Mouse (Mus musculus): ENCODE measurements around the gene Ksr1. TPM values are rescaled to one million over a fixed set of nuclear protein-coding genes. Genes with fewer than 3 reads are reported as not detected.
"Not testable (repeated sequence)": the region's sequence is repeated elsewhere in the genome, so short reads cannot be mapped to it uniquely, and the experiment has no call there.

Ksr1 gene
- total RNA-seq, 2 experiments from 2014 or later, result 103 to 116 TPM

DNA sequence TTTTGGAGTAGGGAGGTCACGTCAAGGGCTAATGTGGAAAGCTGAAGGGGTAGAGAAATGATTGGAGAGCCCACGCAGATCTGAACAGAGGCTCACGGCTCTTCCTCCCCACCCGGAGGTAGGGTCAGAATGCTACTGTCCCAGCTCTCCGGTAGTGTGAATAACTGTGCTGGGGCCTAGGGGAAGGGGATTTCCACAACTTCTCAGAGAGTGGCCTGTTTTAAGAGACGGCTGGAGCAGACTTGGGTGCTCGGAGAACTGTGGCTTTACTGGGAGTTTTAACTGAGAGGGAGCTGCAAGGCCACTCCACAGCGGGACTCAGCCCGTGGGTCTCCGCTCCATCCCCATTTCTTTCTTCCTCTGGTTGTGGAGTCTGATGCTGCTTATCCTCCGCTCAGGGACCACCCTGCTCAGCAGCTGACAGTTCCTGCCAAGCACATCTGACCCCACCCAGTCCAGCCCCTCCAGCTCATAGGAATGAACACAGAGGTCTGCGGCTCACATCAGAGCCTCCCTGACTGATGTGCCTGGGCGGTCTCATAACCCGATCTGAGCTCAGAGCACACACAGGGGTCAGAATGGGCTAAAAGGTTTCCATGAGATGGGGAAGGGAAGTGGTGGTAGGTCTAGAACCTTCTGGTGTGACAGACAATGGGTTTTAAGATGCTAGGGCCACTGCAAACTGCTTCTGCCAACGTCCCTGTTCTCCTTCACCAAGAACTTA lies 131.4 kb downstream of the Ksr1 start:
- DNase-seq (ENCODE audit: low spot score), result no peak

DNA sequence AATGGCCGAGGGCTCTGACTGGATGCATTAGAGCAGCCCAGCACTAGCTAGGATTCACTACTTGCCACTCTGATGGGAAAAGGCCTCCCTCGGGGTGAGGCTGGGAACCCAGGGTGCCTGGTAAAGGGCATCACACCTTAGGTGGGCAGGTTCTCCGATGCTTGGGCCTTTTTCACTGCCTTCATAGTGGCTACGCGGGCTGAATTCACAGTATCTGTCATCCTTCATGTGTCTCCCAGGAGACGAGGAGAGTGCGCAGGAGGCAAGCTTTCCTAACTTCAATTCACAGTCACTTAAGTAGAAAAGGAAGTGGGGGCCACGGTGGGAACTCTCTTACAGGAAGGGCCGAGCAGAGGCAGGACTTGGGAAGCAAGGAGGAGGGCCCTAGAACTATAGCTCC lies 132.4 kb downstream of the Ksr1 start:
- no peak for DNase-seq (ENCODE audit: low spot score)

DNA sequence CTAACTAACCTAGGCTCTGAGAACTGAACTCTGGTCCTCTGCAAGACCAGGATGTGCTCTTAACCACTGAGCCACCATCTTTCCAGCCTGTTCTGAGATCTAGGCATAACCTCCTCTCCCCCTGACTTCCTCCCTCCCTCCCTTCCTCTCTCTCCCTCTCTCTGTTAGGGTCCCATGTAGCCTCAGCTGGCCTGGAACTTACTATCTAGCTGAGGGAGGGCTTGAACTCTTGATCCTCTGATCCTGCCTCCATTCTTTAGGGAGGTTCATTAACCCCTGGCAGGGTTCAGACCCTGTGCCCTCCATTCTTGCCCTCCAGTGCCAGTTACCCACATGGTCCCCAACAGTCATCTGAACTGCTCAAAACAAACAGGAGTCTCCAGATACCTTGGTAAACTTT lies 133.2 kb downstream of the Ksr1 start:
- DNase-seq (ENCODE audit: low spot score), result no peak

DNA sequence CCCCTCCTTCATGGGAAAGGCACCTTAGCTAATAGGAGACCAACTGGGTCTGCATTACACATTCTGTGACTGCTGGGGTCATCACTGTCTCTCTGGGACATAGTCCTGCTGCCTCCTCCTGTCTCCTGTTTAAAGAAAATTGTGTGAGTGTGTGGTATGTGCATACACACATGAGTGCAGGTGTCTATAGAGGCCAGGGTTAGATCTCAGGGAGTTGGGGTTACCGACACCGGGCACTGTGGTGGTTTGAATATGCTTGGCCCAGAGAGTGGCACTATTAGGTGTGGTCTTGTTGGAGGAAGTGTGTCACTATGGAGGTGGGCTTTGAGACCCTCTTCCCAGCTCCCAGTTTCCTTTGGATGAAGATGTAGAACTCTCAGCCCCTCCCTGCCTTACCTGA lies 133.7 kb downstream of the Ksr1 start:
- no peak for DNase-seq (ENCODE audit: low spot score)

DNA sequence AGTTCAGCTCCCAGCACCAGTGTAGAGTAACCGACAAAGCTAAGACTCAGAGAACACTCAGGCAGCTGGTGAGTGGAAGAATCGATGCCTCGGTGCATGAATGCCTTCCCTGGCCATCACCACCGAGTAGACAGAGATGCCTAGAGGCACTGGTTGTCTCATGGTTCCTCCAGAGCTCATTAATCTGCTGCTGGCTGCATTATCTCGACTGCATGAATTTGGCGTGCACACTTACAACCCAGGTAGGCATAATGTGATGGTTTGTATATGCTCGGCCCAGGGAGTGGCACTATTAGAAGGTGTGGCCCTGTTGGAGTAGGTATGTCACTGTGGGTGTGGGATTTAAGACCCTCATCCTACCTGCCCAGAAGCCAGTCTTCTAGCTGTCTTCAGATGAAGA lies 137.3 kb downstream of the Ksr1 start:
- DNase-seq (ENCODE audit: low spot score), result no peak

DNA sequence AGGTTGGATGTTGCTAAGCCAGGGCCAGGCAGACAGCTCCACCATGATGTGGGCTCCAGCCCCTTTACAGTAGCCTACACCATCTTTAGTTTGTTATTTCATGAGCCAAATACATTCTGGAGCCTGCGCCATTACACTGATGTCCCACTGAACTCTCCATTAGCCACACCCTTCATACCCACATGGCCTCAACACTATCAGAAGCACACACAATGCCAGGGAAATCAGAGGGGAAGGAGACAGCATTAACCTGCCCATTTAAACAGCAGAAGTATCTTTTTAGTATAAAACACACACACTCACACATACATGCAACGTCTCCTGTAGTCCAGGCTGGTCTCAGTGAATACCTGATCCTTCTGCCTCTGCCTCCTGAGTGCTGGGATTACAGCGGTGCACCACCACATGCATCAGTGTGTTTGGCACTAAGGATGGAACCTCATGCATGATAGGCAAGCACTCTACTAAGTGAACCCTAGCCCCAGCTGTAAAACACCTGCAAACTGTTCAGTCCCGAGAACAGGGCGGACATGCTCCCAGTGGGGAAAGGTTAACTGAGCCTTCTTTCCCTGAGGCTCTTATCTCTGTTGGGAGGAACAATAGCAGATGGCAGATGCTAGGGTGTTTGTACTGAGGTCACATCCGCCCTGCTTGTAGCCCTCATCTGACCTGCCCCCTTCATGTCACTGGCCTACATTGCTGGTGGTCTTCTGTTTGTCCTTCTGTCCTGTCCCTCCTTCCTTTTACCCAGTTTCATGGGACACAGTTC lies 138.0 kb downstream of the Ksr1 start:
- DNase-seq (ENCODE audit: low spot score), result no peak

DNA sequence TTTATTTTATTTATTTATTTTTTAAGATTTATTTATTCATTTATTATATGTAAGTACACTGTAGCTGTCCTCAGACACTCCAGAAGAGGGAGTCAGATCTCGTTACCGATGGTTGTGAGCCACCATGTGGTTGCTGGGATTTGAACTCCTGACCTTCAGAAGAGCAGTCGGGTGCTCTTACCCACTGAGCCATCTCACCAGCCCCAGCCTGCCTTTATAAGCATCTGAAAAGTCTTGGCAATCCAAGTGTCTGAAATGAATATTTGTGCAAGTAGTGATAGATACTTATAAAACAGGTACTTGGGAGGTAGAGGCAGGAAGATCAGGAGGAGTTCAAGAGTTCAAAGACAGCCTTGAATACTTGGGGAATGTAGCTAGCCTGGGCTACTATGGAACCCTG lies 138.9 kb downstream of the Ksr1 start:
- not testable (repeated sequence) for DNase-seq (ENCODE audit: low spot score)

DNA sequence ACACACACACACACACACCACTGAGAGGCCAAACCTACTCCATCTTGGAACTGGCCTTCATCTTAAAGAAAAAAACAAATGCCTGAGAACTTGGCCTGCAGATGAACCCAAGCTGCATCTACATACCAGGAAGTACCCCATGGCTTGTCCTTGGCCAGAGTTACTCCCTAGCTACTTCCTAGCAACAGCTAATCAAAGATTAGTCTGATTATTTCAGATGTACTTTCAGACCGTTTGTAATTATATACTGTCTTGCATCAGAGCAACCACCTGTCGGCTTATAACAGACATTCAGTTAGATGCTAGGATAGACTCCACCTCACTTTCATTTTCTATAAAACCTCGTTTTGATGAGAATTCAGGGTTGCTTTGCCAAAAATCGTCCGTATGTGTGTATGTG lies 139.8 kb downstream of the Ksr1 start:
- no peak for DNase-seq (ENCODE audit: low spot score)

DNA sequence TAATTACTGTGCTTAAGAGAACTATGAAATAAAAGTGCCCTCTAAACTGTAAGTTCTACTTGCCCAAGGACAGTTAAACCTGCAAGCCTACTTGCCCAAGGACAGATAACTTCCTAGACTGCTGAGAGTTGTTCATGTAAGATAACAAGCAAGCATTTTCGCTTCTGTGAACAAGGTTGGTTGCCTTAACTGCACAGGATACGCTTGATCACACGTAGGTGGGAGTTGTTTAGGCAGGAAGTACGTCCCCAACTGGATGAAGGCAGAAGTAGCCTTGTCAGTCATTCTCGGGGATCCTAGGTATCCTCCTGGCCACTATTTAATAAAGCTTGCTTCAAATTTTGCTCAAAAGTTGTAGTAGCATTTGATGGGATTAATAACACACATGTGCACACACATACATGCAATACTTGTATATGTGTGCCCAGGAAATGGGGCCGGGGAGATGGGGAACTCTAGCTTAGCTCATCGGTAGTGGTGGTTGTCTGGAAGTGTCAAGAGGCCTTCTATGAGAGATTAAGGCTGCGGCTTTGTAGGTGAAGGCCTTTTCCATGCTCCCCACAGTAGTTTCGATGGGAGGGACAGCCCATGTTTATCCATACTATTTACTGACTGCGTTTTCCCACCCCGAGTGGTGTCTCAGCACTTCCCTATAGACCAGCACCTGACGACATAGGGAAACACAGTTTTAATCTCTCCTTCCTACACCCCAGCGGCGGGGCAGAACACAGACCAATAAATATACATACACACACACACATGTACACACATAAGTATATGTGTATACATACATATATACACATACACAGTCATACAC lies 140.4 kb downstream of the Ksr1 start:
- DNase-seq (ENCODE audit: low spot score), result no peak

DNA sequence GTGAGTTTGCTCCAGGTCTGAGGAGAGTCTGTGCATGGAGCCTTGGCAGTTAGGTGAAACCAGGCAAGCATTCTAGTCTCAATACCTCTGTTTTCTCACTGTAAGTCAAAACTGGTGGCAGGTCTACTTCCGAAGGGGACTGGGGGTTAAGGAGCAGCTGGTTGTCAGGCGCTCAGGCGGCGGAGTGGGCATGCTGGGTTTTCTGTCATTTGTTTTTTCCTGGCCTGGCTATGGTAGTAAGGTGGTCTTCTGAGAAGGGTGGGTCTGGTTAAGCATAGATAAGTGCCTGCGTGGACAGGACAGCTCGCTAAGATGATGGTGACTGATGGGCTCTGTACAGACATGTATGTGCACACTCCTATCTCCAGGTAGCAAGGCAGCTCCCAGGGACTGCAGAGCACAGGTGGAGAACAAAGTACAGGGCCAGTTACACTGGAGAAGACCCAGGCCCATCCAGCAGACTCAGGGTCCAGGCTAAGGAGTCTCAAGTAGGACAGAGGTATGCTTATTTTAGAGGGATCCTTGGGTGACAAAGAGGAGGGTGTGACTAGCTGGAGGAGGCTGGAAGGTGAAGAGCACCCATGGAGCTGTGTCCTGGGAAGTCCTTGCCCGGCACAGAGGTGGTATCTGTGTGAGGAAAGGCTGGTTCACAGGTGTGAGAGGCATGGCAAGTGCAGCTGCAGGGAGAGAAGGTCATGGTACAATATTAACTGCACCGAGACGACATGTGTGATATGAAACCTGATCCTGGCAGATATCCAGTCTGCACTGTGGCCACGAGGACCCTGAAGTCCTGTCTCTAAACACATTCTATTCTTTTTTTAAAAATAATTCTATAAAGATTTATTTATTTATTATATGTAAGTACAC lies 142.2 kb downstream of the Ksr1 start:
- no peak for DNase-seq (ENCODE audit: low spot score)

DNA sequence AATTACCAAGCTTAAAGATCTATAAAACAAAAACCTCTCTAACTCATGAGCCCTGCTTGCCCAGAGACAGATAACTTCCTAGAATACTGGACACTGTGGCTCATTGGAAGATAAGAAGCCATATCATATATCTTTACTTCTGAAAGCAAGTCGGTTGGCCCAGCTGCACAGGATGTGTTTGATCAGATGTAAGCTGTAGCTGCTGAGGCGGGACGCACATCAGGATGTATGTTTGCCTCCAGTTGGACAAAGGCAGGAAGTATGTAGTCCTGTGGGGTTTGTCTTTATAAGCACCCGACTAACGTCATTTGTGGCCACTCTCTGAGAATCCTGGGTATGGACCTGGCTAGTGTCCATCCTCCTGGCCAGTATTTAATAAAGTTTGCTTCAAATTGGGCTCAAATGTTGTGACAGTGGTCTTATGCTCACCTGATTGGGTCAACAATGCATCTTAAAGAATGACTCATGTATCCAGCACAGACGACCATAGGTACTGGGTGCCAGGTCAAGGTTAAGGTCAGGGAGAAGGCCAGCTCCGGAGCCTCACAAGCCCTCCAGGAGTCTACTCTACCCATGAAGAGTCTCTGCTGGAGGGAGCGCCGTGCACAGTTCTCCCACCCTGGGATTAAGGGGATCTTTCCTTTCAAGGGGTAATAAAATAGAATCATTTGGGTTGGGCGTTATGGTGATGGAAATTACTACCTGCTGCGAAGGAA lies 143.0 kb downstream of the Ksr1 start:
- no peak for DNase-seq (ENCODE audit: low spot score)

DNA sequence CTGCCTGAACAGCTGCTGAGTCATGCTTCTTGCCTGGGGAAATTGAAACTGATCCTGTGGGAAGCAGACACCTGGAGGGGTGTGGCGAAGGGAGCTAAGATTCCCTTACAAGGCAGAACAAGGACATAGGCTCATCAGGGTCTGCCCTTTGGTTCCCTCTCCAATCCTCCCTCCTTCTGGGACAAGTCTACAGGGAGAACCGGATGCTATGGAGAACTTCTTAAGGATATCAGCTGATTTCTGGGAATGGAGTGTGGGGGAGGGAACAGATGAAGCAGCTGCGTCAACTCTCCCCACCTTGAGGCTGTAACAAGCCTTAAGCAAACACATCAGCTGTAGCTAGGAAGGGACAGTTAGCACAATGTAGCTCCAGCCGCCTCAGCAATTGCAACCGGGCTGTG lies 143.7 kb downstream of the Ksr1 start:
- DNase-seq (ENCODE audit: low spot score), result no peak

DNA sequence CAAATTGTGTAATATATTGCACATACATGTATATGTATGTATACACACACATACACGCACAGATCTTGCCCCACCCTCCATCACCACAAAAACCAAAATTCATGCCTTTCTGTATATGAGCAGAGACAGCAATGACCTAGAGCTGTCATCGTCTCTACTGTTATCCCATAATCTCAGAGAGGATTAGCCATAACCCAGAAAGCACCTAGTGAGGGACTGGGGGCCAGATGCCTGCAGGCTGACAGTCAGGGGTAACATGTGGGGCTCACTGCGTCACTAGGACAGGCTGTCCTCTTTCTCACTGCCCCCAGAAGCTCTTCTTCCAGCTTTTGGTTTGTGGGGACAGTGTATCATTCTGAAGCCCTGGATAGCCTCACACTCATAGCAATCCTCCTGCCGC lies 144.3 kb downstream of the Ksr1 start:
- no peak for DNase-seq (ENCODE audit: low spot score)

DNA sequence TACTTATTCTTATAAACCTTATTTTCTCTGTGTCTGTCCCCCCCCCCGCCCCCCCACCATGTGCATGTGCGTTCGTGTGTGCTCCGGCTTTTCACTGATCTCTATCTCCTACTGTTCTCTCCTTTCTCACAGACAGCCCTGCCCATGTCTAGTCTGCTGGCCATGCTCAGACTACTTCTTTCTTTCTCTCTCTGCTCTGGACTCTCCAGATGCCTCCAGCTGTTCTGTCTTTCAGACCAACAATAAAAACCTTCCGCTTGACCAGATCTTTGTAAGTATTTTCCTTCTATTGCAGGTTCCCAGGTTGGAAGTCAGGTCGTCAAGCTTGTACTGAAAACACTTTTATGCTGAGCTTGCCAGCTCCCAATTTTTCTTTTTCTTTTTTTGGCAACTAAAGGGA lies 147.1 kb downstream of the Ksr1 start:
- DNase-seq (ENCODE audit: low spot score), result no peak

DNA sequence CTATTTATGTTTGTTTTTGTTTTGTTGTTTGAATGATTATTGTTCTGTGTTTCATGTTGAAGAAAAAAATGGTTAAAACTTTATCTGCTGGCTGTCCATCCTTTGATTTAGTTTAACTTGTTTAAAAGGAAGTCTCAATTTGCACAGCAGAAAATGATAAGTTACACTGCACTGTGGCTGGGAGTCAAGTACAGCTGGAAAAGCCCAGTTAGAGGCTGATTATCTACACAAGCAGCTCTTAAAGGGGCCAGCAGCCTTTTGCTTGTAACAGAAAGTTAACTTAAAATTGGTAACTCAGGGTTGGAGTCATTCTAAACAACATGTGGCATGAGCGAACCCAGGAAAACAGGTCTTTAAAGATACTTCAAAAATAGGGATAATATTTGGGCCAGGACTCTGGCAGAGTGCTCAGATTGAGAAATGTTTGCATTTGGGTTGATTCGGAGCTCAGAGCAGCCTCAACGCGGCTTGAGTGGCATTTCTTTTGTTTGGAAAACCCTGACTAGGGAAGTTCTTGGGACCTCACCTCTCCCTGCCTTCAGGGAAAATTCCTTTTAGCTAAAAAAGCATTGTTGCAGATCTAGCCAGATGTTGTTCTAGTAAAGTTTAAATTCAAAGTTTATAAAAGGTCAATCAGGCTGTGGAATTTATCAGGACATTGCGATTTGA lies 155.2 kb downstream of the Ksr1 start:
- DNase-seq (ENCODE audit: low spot score), result not testable (repeated sequence)

DNA sequence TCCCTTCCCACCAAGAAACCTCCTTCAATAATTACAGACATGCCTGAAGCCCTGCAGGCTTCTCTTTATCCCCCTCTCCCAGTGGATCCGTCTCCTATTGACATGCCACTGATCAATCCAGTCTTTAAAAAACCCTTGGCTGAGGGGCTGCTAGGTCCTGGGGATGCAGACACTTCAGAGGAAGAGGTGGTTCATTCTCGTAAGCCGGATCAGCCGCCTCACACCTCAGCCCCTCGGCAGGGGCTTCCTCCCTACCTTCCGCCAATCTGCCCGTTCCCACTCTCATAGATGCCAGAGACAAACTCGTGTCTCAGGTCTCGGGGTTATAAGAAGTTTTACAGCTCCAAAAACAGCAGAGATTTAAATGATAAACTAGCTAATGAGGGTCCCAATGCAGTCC lies 156.1 kb downstream of the Ksr1 start:
- DNase-seq (ENCODE audit: low spot score), result no peak

DNA sequence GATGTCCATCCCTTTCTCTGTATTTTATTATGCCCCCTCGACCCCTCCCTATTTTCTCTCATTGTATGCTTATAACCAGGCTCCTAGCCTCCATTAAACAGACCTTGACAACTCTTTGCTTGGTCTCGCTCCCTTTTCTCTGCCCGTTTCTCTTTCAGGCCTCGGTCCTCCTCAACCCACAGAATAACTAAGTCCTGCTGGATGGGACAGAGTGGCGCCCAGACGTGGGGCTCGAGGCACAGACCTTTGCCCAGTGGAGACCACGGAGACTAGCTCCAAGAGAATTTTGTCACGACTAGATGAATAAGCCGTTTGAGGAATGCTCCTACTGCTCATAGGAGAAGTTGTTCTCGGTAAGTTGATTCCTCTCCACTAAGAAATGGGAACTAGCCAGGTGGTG lies 157.0 kb downstream of the Ksr1 start:
- DNase-seq (ENCODE audit: low spot score), result not testable (repeated sequence)

DNA sequence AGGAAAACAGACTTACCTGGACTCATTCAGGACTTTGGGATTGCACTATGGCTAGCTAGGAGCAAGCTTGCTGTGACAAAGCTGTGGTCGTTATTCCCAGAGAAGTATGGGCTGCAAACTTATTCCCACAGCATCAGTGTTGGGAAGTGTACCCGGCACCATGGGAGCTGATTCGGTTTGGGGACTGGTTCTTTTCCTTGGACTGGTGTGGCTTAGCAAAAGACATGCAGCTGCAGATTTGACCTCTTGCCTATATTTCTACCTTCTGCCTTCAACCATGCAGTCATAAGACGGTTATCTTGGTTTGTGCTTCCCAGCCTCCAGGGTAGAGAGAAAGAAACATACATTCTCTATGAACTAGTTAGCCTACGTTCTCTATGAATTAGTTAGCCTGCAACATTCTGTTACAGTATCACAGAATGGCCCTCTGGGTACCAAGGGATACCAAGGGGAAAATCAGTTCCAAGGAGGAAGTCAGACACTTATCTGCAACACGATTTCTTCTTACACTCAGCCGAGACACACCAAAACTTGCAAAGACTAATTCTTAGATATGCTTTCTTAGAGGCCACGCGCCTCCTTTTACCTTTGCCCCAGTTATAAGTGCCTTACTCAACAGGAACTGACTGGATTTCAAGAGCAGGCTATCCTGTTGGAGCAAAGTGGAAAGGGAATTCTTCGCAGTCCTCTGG lies 159.8 kb downstream of the Ksr1 start:
- no peak for DNase-seq (ENCODE audit: low spot score)

DNA sequence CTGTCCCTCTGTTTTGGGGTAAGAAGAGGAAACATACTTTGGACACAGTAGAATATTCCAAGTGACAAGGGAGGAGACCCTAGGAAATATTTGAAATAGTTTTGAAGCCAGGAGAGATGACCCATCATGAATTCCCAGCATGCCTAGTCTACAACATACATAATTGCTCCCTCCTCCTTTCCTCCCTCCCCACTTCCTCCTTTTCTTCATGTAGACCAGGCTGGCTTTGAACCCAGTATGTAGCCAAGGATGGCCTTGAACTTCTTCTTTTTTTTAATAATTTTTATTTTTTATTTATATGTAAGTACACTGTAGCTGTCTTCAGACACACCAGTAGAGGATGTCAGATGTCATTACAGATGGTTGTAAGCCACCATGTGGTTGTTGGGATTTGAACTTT lies 160.7 kb downstream of the Ksr1 start:
- no peak for DNase-seq (ENCODE audit: low spot score)
